8 mouse cellular contexts compared by ENCODE assay signal in genomic region chr10:80227877-80228775, GRCm38 (mm10). TPM values are rescaled to one million over a fixed set of nuclear protein-coding genes. Genes with fewer than 3 reads are reported as not detected.
DNase-seq lines count a peak whose midpoint lies in the region; ATAC-seq and TF ChIP-seq lines count a peak whose summit lies in the region.

No protein-coding gene starts in this region.

- 39% methylated on average over 15 of the region's 15 CpGs for WGBS in heart, embryonic 16.5 days
- WGBS in hindbrain, postnatal 0 days = 26% methylated on average over 15 of the region's 15 CpGs
- 77% methylated on average over 15 of the region's 15 CpGs for whole genome bisulfite sequencing in liver, embryonic 16.5 days (ENCODE audit: insufficient replicate concordance)

- no peak for ATAC-seq in heart, embryonic 16.5 days (replicated peaks; ENCODE audit: extremely low read depth, insufficient read depth, low FRiP score)
- no peak for ATAC-seq in hindbrain, postnatal 0 days
- no peak for ATAC-seq in liver, embryonic 16.5 days (ENCODE audit: low read depth)
- ATAC-seq in inflammation-experienced regulatory T-cells, adult 6 months = no peak

- H3K36me3 ChIP-seq in heart, embryonic 16.5 days (ENCODE audit: control insufficient read depth, insufficient read depth) = peaks cover 25% of the 10 kb centered on the region
- H3K36me3 ChIP-seq in hindbrain, postnatal 0 days (ENCODE audit: insufficient read depth, low read length) = peaks cover 18% of the 10 kb centered on the region
- H3K36me3 ChIP-seq in liver, embryonic 16.5 days (ENCODE audit: control insufficient read depth, insufficient read depth) = peaks cover 8% of the 10 kb centered on the region

- H3K27ac ChIP-seq in heart, embryonic 16.5 days (ENCODE audit: low read length) = peak overlapping the region; percentile 90
- H3K27ac ChIP-seq in hindbrain, postnatal 0 days = peak overlapping the region; percentile 97; the same call in 1 of the 2 replicates
- no peak overlapping the region for H3K27ac ChIP-seq in liver, embryonic 16.5 days (ENCODE audit: low read length)

- H3K4me1 ChIP-seq in heart, embryonic 16.5 days (ENCODE audit: control insufficient read depth, insufficient read depth, low read length) = peaks cover 28% of the 10 kb centered on the region
- peaks cover 18% of the 10 kb centered on the region for H3K4me1 ChIP-seq in hindbrain, postnatal 0 days (ENCODE audit: insufficient read depth, low read length)
- H3K4me1 ChIP-seq in liver, embryonic 16.5 days (ENCODE audit: control insufficient read depth, low read depth, low read length) = peaks cover 23% of the 10 kb centered on the region

- H3K27me3 ChIP-seq in heart, embryonic 16.5 days (ENCODE audit: control insufficient read depth, insufficient read depth, low read length) = no peaks in the 10 kb centered on the region
- H3K27me3 ChIP-seq in hindbrain, postnatal 0 days (ENCODE audit: insufficient read depth, low read length) = no peaks in the 10 kb centered on the region
- H3K27me3 ChIP-seq in liver, embryonic 16.5 days (ENCODE audit: control insufficient read depth, insufficient read depth, low read depth, low read length) = no peaks in the 10 kb centered on the region

- H3K4me3 ChIP-seq in heart, embryonic 16.5 days (ENCODE audit: low read length) = peak overlapping the region; percentile 84
- H3K4me3 ChIP-seq in hindbrain, postnatal 0 days (ENCODE audit: low read length) = peak overlapping the region; percentile 73; the same call in 1 of the 2 replicates
- peak overlapping the region; percentile 89; the same call in 1 of the 2 replicates for H3K4me3 ChIP-seq in liver, embryonic 16.5 days (ENCODE audit: low read depth, low read length)

- H3K4me2 ChIP-seq in heart, embryonic 16.5 days (ENCODE audit: low read depth, low read length) = peak overlapping the region; percentile 72
- H3K4me2 ChIP-seq in hindbrain, postnatal 0 days (ENCODE audit: low read depth, low read length) = peak overlapping the region; percentile 95
- peak overlapping the region; percentile 100 for H3K4me2 ChIP-seq in liver, embryonic 16.5 days (ENCODE audit: low read depth, low read length)

- DNase-seq in heart, postnatal 14 days = no peak
- peak; percentile 70 to 76 for DNase-seq in cerebellum, postnatal 10 days
- peak; percentile 42 for DNase-seq in hindbrain, postnatal 0 days (ENCODE audit: low spot score)
- no peak for DNase-seq in left cerebral cortex, adult 11 months (ENCODE audit: low spot score)
- DNase-seq in urinary bladder, postnatal 10 days (ENCODE audit: low spot score) = no peak

- intact Hi-C loops in heart, postnatal 14 days (cut with DNase I) = loop anchor here (2.0 kb wide), 1 partner anchor 21 kb away; the partner anchor contains the start of gene Ndufs7

- peak overlapping the region; percentile 94 for H3K9ac ChIP-seq in heart, embryonic 16.5 days (ENCODE audit: low read length)
- H3K9ac ChIP-seq in hindbrain, postnatal 0 days (replicated peaks; ENCODE audit: low read length) = peak overlapping the region; percentile 92
- peak overlapping the region; percentile 87 for H3K9ac ChIP-seq in liver, embryonic 16.5 days (ENCODE audit: low read depth, low read length)

- TF ChIP-seq CTCF in hindbrain, postnatal 0 days (IDR thresholded peaks at IDR 0.05; ENCODE audit: low read depth) = no peak

- H3K9me3 ChIP-seq in heart, embryonic 16.5 days (replicated peaks; ENCODE audit: control insufficient read depth, low read length) = no peaks in the 10 kb centered on the region
- no peaks in the 10 kb centered on the region for H3K9me3 ChIP-seq in hindbrain, postnatal 0 days (ENCODE audit: low read length)
- no peaks in the 10 kb centered on the region for H3K9me3 ChIP-seq in liver, embryonic 16.5 days (replicated peaks; ENCODE audit: control insufficient read depth, low read length)

RNA-seq across cellular contexts. Expression of gene Mum1, which starts 1.9 kb away (rescaled TPM):
- 31.9 and 40.1 TPM in 2 replicates for polyA plus RNA-seq in heart, embryonic 16.5 days (2015; fragmentation: Nextera tagmentation; extraction: Ambion mirVana)
- 10 to 100 TPM; 17.0 to 21.0 TPM for total RNA-seq in heart, postnatal 14 days (2021)
- 41.5 and 49.3 TPM in 2 replicates for total RNA-seq in hindbrain, postnatal 0 days (2014; rRNA removed)
- 45.8 and 45.9 TPM in 2 replicates for polyA plus RNA-seq in hindbrain, postnatal 0 days (2015; fragmentation: Nextera tagmentation; extraction: Ambion mirVana)
- 14.6 and 14.8 TPM in 2 replicates for polyA plus RNA-seq in liver, embryonic 16.5 days (2015; fragmentation: Nextera tagmentation; extraction: Ambion mirVana)
- polyA plus RNA-seq in inflammation-experienced regulatory T-cells, adult 6 months (2017; shearing (Covaris generic)) = 10 to 100 TPM; 57.7 to 85.1 (median 67.4) TPM

RNA-seq across cellular contexts. Expression of gene Ndufs7, which starts 20.8 kb away (rescaled TPM):
- polyA plus RNA-seq in heart, embryonic 16.5 days (2015; fragmentation: Nextera tagmentation; extraction: Ambion mirVana) = 596 and 743 TPM in 2 replicates
- 100 to 1,000 TPM; 728 to 743 TPM for total RNA-seq in heart, postnatal 14 days (2021)
- 246 and 291 TPM in 2 replicates for total RNA-seq in hindbrain, postnatal 0 days (2014; rRNA removed)
- 410 and 430 TPM in 2 replicates for polyA plus RNA-seq in hindbrain, postnatal 0 days (2015; fragmentation: Nextera tagmentation; extraction: Ambion mirVana)
- 220 and 223 TPM in 2 replicates for polyA plus RNA-seq in liver, embryonic 16.5 days (2015; fragmentation: Nextera tagmentation; extraction: Ambion mirVana)
- 100 to 1,000 TPM; 183 to 267 (median 228) TPM for polyA plus RNA-seq in inflammation-experienced regulatory T-cells, adult 6 months (2017; shearing (Covaris generic))

RNA-seq across cellular contexts. Expression of gene Gamt, which starts 32.7 kb away (rescaled TPM):
- 50.3 and 51.6 TPM in 2 replicates for polyA plus RNA-seq in heart, embryonic 16.5 days (2015; fragmentation: Nextera tagmentation; extraction: Ambion mirVana)
- total RNA-seq in heart, postnatal 14 days (2021) = 10 to 100 TPM; 11.6 to 14.5 TPM
- 40.9 and 44.5 TPM in 2 replicates for total RNA-seq in hindbrain, postnatal 0 days (2014; rRNA removed)
- 32.4 and 35.9 TPM in 2 replicates for polyA plus RNA-seq in hindbrain, postnatal 0 days (2015; fragmentation: Nextera tagmentation; extraction: Ambion mirVana)
- 138 and 166 TPM in 2 replicates for polyA plus RNA-seq in liver, embryonic 16.5 days (2015; fragmentation: Nextera tagmentation; extraction: Ambion mirVana)
- polyA plus RNA-seq in inflammation-experienced regulatory T-cells, adult 6 months (2017; shearing (Covaris generic)) = 1 to 10 TPM in 1 of 3 experiments, under 1 TPM in 2; 0.67 to 1.7 (median 0.75) TPM

RNA-seq across cellular contexts. Expression of gene Dazap1, which starts 33.2 kb away (rescaled TPM):
- 30.7 and 33.9 TPM in 2 replicates for polyA plus RNA-seq in heart, embryonic 16.5 days (2015; fragmentation: Nextera tagmentation; extraction: Ambion mirVana)
- total RNA-seq in heart, postnatal 14 days (2021) = 10 to 100 TPM; 68.2 to 76.3 TPM
- 79.1 and 104 TPM in 2 replicates for total RNA-seq in hindbrain, postnatal 0 days (2014; rRNA removed)
- polyA plus RNA-seq in hindbrain, postnatal 0 days (2015; fragmentation: Nextera tagmentation; extraction: Ambion mirVana) = 38.5 and 39.4 TPM in 2 replicates
- 21.1 and 21.3 TPM in 2 replicates for polyA plus RNA-seq in liver, embryonic 16.5 days (2015; fragmentation: Nextera tagmentation; extraction: Ambion mirVana)
- polyA plus RNA-seq in inflammation-experienced regulatory T-cells, adult 6 months (2017; shearing (Covaris generic)) = 10 to 100 TPM; 12.3 to 14.4 (median 14.0) TPM

RNA-seq across cellular contexts. Expression of gene Efna2, which starts 48.8 kb away (rescaled TPM):
- 6.0 and 6.8 TPM in 2 replicates for polyA plus RNA-seq in heart, embryonic 16.5 days (2015; fragmentation: Nextera tagmentation; extraction: Ambion mirVana)
- total RNA-seq in heart, postnatal 14 days (2021) = 1 to 10 TPM; 1.1 to 1.4 TPM
- 24.0 and 32.8 TPM in 2 replicates for total RNA-seq in hindbrain, postnatal 0 days (2014; rRNA removed)
- polyA plus RNA-seq in hindbrain, postnatal 0 days (2015; fragmentation: Nextera tagmentation; extraction: Ambion mirVana) = 23.2 and 23.8 TPM in 2 replicates
- 0.47 and 0.53 TPM in 2 replicates for polyA plus RNA-seq in liver, embryonic 16.5 days (2015; fragmentation: Nextera tagmentation; extraction: Ambion mirVana)
- not detected for polyA plus RNA-seq in inflammation-experienced regulatory T-cells, adult 6 months (2017; shearing (Covaris generic))

Comparison
In these comparisons a context has a peak if more than half of its experiments do, and no peak if none do; other contexts are left out.
1. DNase-seq: peak in cerebellum, postnatal 10 days (2 of 2) and hindbrain, postnatal 0 days (single experiment); none in heart, postnatal 14 days (0 of 2), left cerebral cortex, adult 11 months (single experiment) and urinary bladder, postnatal 10 days (single experiment).
2. RNA of gene Gamt, which starts 32.7 kb away (polyA plus RNA-seq): 138 to 166 TPM in liver, embryonic 16.5 days, 50.3 to 51.6 TPM in heart, embryonic 16.5 days and 32.4 to 35.9 TPM in hindbrain, postnatal 0 days; 0.67 to 1.7 TPM in inflammation-experienced regulatory T-cells, adult 6 months; every median in the first group is over 10 times any median in the second.
3. Peak in every context shown above with its lines, with median percentiles within 50 percentile points of each other: H3K4me2 ChIP-seq, H3K4me3 ChIP-seq and H3K9ac ChIP-seq.